8 mouse cellular contexts compared by ENCODE assay signal in the genomic region with DNA sequence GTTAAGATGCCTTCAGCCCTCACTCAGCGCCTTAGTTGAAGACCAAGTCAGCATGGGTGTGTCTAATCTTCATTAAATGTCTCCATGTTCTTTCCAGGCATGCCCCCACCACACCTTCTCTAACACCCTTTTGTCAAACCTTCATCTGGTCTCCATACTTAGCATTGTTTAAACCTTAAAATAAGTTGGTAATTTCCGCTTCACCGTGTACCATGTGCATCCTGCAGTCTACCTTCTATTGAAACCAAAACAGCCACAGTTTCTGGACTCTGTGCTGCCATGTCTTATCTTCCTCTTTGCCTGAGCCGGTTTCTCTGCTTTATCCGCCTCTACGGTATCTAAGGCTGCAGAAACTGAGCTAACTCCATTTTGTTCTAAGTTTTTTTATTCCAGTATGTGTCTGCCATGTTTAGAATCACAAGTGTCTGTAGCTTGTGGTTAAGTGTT. TPM values are rescaled to one million over a fixed set of nuclear protein-coding genes. Genes with fewer than 3 reads are reported as not detected.
A peak's percentile ranks its signal among the peaks of the same experiment; 100 is the strongest.
DNase-seq lines count a peak whose midpoint lies in the region; ATAC-seq lines count a peak whose summit lies in the region.

No protein-coding gene starts in this region.

- WGBS in neural tube, embryonic 11.5 days, result 60% methylated on average over 6 of the region's 6 CpGs
- WGBS in embryonic facial prominence, embryonic 13.5 days, result 23% methylated on average over 6 of the region's 6 CpGs
- WGBS in limb, embryonic 10.5 days, result 65% methylated on average over 6 of the region's 6 CpGs
- WGBS in neural tube, embryonic 15.5 days, result 51% methylated on average over 6 of the region's 6 CpGs

- no peaks in the 10 kb centered on the region for H3K9me3 ChIP-seq in neural tube, embryonic 11.5 days (ENCODE audit: control insufficient read depth, low read length)
- no peaks in the 10 kb centered on the region for H3K9me3 ChIP-seq in embryonic facial prominence, embryonic 13.5 days
- H3K9me3 ChIP-seq in limb, embryonic 10.5 days (replicated peaks), result no peaks in the 10 kb centered on the region
- H3K9me3 ChIP-seq in neural tube, embryonic 15.5 days (replicated peaks), result no peaks in the 10 kb centered on the region

- peaks cover 3% of the 10 kb centered on the region for H3K36me3 ChIP-seq in neural tube, embryonic 11.5 days (ENCODE audit: control insufficient read depth, insufficient read depth, low read length)
- peaks cover 15% of the 10 kb centered on the region for H3K36me3 ChIP-seq in embryonic facial prominence, embryonic 13.5 days
- H3K36me3 ChIP-seq in limb, embryonic 10.5 days, result peaks cover 29% of the 10 kb centered on the region
- H3K36me3 ChIP-seq in neural tube, embryonic 15.5 days, result peaks cover 14% of the 10 kb centered on the region

- ATAC-seq in neural tube, embryonic 11.5 days (ENCODE audit: insufficient read depth, low FRiP score, low TSS enrichment), result no peak
- no peak for ATAC-seq in embryonic facial prominence, embryonic 13.5 days (ENCODE audit: insufficient number of reproducible peaks, insufficient read depth, low FRiP score, low TSS enrichment, low read depth)
- ATAC-seq in neural tube, embryonic 15.5 days (ENCODE audit: low FRiP score), result no peak

- no peaks in the 10 kb centered on the region for H3K27me3 ChIP-seq in neural tube, embryonic 11.5 days (ENCODE audit: control insufficient read depth, insufficient read depth, low read length)
- H3K27me3 ChIP-seq in embryonic facial prominence, embryonic 13.5 days, result no peaks in the 10 kb centered on the region
- no peaks in the 10 kb centered on the region for H3K27me3 ChIP-seq in limb, embryonic 10.5 days (ENCODE audit: low read depth, poor library complexity, severe bottlenecking)
- H3K27me3 ChIP-seq in neural tube, embryonic 15.5 days (replicated peaks), result no peaks in the 10 kb centered on the region

- H3K4me2 ChIP-seq in neural tube, embryonic 11.5 days (ENCODE audit: low read depth), result peak overlapping the region; percentile 61
- H3K4me2 ChIP-seq in embryonic facial prominence, embryonic 13.5 days, result peak overlapping the region; percentile 82
- H3K4me2 ChIP-seq in neural tube, embryonic 15.5 days, result peak overlapping the region; percentile 67

- peaks cover 17% of the 10 kb centered on the region for H3K4me1 ChIP-seq in neural tube, embryonic 11.5 days (ENCODE audit: control insufficient read depth, insufficient read depth, low read length)
- H3K4me1 ChIP-seq in embryonic facial prominence, embryonic 13.5 days, result peaks cover 39% of the 10 kb centered on the region
- H3K4me1 ChIP-seq in limb, embryonic 10.5 days, result peaks cover 31% of the 10 kb centered on the region
- peaks cover 44% of the 10 kb centered on the region for H3K4me1 ChIP-seq in neural tube, embryonic 15.5 days

- H3K27ac ChIP-seq in neural tube, embryonic 11.5 days (ENCODE audit: low read depth, low read length), result no peak overlapping the region
- peak overlapping the region; percentile 34; the same call in 1 of the 2 replicates for H3K27ac ChIP-seq in embryonic facial prominence, embryonic 13.5 days
- no peak overlapping the region for H3K27ac ChIP-seq in limb, embryonic 10.5 days
- H3K27ac ChIP-seq in neural tube, embryonic 15.5 days (replicated peaks), result no peak overlapping the region

- no peak for DNase-seq in neural tube, embryonic 11.5 days (ENCODE audit: low spot score)
- DNase-seq in neural tube, embryonic 10.5 days (ENCODE audit: extremely low spot score, low spot score), result no peak
- no peak for DNase-seq in limb, embryonic 10.5 days (ENCODE audit: low spot score)
- DNase-seq in cerebellum, adult 9-10 months, result no peak
- no peak for DNase-seq in MN1 (ENCODE audit: low spot score)
- DNase-seq in lung, postnatal 14 days, result no peak

- no peak overlapping the region for H3K9ac ChIP-seq in neural tube, embryonic 11.5 days (ENCODE audit: low read length)
- H3K9ac ChIP-seq in embryonic facial prominence, embryonic 13.5 days, result peak overlapping the region; percentile 54
- 0 out of 2 replicates have a peak overlapping the region, but pooled peaks have one; percentile 98 for H3K9ac ChIP-seq in neural tube, embryonic 15.5 days (replicated peaks)

- H3K4me3 ChIP-seq in neural tube, embryonic 11.5 days (ENCODE audit: low read depth, low read length), result peak overlapping the region; percentile 90
- peak overlapping the region; percentile 85 for H3K4me3 ChIP-seq in embryonic facial prominence, embryonic 13.5 days
- H3K4me3 ChIP-seq in limb, embryonic 10.5 days, result peak overlapping the region; percentile 99
- H3K4me3 ChIP-seq in neural tube, embryonic 15.5 days (replicated peaks), result peak overlapping the region; percentile 86

RNA-seq across cellular contexts. Expression of a gene that starts 2.4 kb away (rescaled TPM):
- 426 and 444 TPM in 2 replicates for polyA plus RNA-seq in neural tube, embryonic 11.5 days (2014; fragmentation: Nextera tagmentation; extraction: Ambion mirVana)
- 411 and 420 TPM in 2 replicates for polyA plus RNA-seq in embryonic facial prominence, embryonic 13.5 days (2015; fragmentation: Nextera tagmentation; extraction: Ambion mirVana)
- polyA plus RNA-seq in limb, embryonic 10.5 days (2016; fragmentation: Nextera tagmentation; extraction: Ambion mirVana), result 343 and 366 TPM in 2 replicates
- polyA plus RNA-seq in neural tube, embryonic 15.5 days (2015; fragmentation: Nextera tagmentation; extraction: Ambion mirVana), result 205 and 214 TPM in 2 replicates
